Mouse (Mus musculus) right cerebral cortex, adult 18-20 months (tissue): ENCODE results near the gene Gm9040.
"Not testable (repeated sequence)": the region's sequence is repeated elsewhere in the genome, so short reads cannot be mapped to it uniquely, and the experiment has no call there.

Experiments used
- DNase-seq: peaks from one replicate; pipeline ENCODE4 v3.0.0; 2022; ENCODE audit warnings: mixed read lengths

Gm9040 gene

DNA sequence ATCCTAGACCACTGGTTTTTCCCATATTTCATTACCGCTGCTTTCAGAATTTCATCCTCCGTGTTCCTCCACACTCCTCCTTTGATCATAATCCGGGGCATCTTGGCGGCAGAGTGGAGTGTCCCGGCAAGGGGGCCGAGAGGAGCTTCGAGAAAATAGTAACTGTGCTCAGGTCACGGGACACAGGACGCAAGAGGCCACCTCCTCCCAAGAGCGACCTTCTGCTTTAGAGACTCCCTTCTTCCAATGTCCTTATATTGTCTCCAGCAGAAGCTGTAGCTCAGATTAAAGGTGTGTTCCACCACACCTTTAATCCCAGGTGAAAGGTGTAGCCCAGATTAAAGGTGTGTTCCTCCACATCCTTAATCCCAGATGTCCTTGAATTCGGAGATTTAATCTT is at the start of gene Gm9040:
Gene Gm9040 (minus strand): TSS at position 101 of the 400 bp plus-strand sequence.
- not testable (repeated sequence) for DNase-seq

- DNase-seq, result peak; percentile 87
Observed at GRCm38 (mm10) chr10:118370443-118370842, 43.7 kb upstream of the Gm9040 start.

- DNase-seq, result no peak
Observed at GRCm38 (mm10) chr10:118369518-118369917, 42.7 kb upstream of the Gm9040 start.

DNA sequence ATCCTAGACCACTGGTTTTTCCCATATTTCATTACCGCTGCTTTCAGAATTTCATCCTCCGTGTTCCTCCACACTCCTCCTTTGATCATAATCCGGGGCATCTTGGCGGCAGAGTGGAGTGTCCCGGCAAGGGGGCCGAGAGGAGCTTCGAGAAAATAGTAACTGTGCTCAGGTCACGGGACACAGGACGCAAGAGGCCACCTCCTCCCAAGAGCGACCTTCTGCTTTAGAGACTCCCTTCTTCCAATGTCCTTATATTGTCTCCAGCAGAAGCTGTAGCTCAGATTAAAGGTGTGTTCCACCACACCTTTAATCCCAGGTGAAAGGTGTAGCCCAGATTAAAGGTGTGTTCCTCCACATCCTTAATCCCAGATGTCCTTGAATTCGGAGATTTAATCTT is 27.2 kb upstream of the Gm9040 start, which contains the start of gene Gm9049:
Gene Gm9049 (minus strand): TSS at position 101 of the 400 bp plus-strand sequence.
- not testable (repeated sequence) for DNase-seq

- not testable (repeated sequence) for DNase-seq
Observed at GRCm38 (mm10) chr10:118348579-118348978, 21.8 kb upstream of the Gm9040 start, which contains the start of gene Gm9048. Gm9048 (minus strand) TSS chr10:118348679.

- not testable (repeated sequence) for DNase-seq
Observed at GRCm38 (mm10) chr10:118343155-118343554, 16.4 kb upstream of the Gm9040 start, which contains the start of gene Gm9046. Gm9046 (minus strand) TSS chr10:118343255.

DNA sequence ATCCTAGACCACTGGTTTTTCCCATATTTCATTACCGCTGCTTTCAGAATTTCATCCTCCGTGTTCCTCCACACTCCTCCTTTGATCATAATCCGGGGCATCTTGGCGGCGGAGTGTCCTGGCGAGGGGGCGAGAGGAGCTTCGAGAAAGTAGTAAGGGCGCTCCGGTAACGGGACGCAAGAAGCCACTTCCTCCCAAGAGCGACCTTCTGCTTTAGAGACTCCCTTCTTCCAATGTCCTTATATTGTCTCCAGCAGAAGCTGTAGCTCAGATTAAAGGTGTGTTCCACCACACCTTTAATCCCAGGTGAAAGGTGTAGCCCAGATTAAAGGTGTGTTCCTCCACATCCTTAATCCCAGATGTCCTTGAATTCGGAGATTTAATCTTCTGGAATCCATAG is 11.0 kb upstream of the Gm9040 start, which contains the start of gene Gm9045:
Gene Gm9045 (minus strand): TSS at position 101 of the 400 bp plus-strand sequence.
- DNase-seq, result not testable (repeated sequence)

DNA sequence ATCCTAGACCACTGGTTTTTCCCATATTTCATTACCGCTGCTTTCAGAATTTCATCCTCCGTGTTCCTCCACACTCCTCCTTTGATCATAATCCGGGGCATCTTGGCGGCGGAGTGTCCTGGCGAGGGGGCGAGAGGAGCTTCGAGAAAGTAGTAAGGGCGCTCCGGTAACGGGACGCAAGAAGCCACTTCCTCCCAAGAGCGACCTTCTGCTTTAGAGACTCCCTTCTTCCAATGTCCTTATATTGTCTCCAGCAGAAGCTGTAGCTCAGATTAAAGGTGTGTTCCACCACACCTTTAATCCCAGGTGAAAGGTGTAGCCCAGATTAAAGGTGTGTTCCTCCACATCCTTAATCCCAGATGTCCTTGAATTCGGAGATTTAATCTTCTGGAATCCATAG is 5.5 kb upstream of the Gm9040 start, which contains the start of gene Gm9044:
Gene Gm9044 (minus strand): TSS at position 101 of the 400 bp plus-strand sequence.
- DNase-seq, result not testable (repeated sequence)

GRCm38 (mm10) chr10:118319024-118319423 is 7.7 kb downstream of the Gm9040 start:
- DNase-seq, result no peak

- not testable (repeated sequence) for DNase-seq
Observed at GRCm38 (mm10) chr10:118302133-118302532, 24.6 kb downstream of the Gm9040 start.

DNA sequence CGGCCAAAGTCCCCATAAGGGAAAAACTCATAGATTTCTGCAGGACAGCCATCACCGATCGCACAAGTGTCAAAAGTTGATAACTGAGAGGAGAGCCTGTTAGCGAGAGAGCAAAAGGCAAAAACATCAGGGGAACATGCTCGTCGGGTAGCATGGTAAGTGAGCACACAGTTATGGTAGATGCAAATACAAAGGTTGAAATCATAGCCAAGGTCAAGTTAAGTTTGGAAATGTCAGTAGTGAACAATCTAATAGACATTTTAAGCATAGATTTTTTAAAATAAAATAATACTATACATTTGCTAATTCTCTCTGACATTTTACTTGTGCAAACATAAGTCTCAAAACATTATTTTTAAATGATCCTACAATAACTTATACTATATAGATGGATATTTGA is 31.8 kb downstream of the Gm9040 start, which contains the start of gene Iltifb:
Gene Iltifb (minus strand): TSS at position 101 of the 400 bp plus-strand sequence.
- no peak for DNase-seq

DNA sequence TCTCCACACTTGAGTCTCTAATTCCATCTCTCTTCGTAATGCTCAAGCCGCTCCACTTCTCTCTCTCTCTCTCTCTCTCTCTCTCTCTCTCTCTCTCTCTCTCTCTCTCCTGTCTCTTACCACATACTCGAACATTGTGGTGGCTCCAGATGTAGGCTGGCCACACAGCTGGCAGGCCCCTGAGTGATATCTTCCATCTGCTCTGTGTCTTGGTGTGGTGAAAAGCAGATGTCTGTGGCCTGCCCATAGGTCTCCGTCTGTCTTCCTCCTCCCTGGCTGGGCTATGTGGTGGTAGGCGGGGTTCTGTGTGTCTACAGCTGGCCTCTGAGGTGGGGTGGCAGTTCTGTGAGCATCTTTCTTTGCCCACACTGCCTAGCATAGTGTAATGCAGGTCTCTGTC is 43.8 kb downstream of the Gm9040 start:
- DNase-seq, result not testable (repeated sequence)

GRCm38 (mm10) chr10:118282565-118282964 is 44.2 kb downstream of the Gm9040 start:
- not testable (repeated sequence) for DNase-seq

GRCm38 (mm10) chr10:118278069-118278468 is 48.7 kb downstream of the Gm9040 start:
- DNase-seq, result not testable (repeated sequence)
